Mouse (Mus musculus): ENCODE results near the gene Ltk.

- TF ChIP-seq CTCF (conservative IDR thresholded peaks at IDR 0.05; ENCODE audit: low read length) (no peak), POU5F1 (IDR thresholded peaks at IDR 0.05; ENCODE audit: borderline replicate concordance, low read length) (no peak)
These were observed 48.2 kb upstream of the Ltk start for GRCm38 (mm10) chr2:119808438-119808837.

All from E14TG2a.4 (cell line).